Mouse (Mus musculus) kidney, embryonic 15.5 days (tissue): Measurements from ENCODE around the gene 6820408C15Rik. TPM values are rescaled to one million over a fixed set of nuclear protein-coding genes. Genes with fewer than 3 reads are reported as not detected.

ENCODE experiments used
- ATAC-seq: fragments of 200-750 bp; cut with Nextera tagmentation; replicated peaks from 2 replicates; pipeline ENCODE4 v1.8.0; 2017; ENCODE audit warnings: moderate TSS enrichment; ENCODE audit not compliant: low FRiP score
- H3K27ac ChIP-seq: fragments of 300-500 bp; sonication (generic); 2 replicates; pipeline ENCODE4 v1.5.1; 2015; ENCODE audit warnings: mild to moderate bottlenecking, inconsistent platforms
- H3K27me3 ChIP-seq: fragments of 300-500 bp; sonication (generic); 2 replicates; pipeline ENCODE4 v1.6.1; 2015; ENCODE audit warnings: inconsistent platforms
- H3K36me3 ChIP-seq: fragments of 300-500 bp; sonication (generic); 2 replicates; pipeline ENCODE4 v1.6.1; 2015; ENCODE audit warnings: inconsistent platforms
- H3K4me1 ChIP-seq: fragments of 300-500 bp; sonication (generic); 2 replicates; pipeline ENCODE4 v1.6.1; 2015; ENCODE audit warnings: inconsistent platforms
- H3K4me2 ChIP-seq: fragments of 300-500 bp; sonication (generic); 2 replicates; pipeline ENCODE4 v1.6.1; 2015; ENCODE audit warnings: moderate library complexity, mild to moderate bottlenecking, inconsistent platforms
- H3K4me3 ChIP-seq: fragments of 300-500 bp; sonication (generic); replicated peaks from 2 replicates; pipeline ENCODE4 v1.5.1; 2015; ENCODE audit warnings: mild to moderate bottlenecking, inconsistent platforms
- H3K9ac ChIP-seq: fragments of 300-500 bp; sonication (generic); 2 replicates; pipeline ENCODE4 v1.6.1; 2015; ENCODE audit warnings: mild to moderate bottlenecking, inconsistent platforms
- H3K9me3 ChIP-seq: fragments of 300-500 bp; sonication (generic); replicated peaks from 2 replicates; pipeline ENCODE4 v1.6.1; 2016; ENCODE audit warnings: inconsistent platforms
- WGBS: fragments of 180-500 bp; shearing (Covaris S2); methylation state at CpG from one replicate; pipeline ENCODE4 v1.1.7; 2015; ENCODE audit warnings: mixed read lengths; 5-methylcytosine and 5-hydroxymethylcytosine counted together
- polyA plus RNA-seq: library from polyadenylated mRNA; unstranded; fragments of >200 nt; fragmentation: Nextera tagmentation; extraction: Ambion mirVana; gene quantifications from 2 replicates; pipeline ENCODE4 v1.2.1, GENCODE M21; 2015

The 6820408C15Rik gene
- polyA plus RNA-seq, 1 experiment from 2014 or later = 0.56 TPM

GRCm38 (mm10) chr2:152439833-152440232 is 24.4 kb downstream of the 6820408C15Rik start:
- H3K27ac ChIP-seq = no peak overlapping the region
- WGBS = 80% methylated on average over 2 of the region's 2 CpGs
- no peak overlapping the region for H3K4me2 ChIP-seq

GRCm38 (mm10) chr2:152442322-152442721 is 26.9 kb downstream of the 6820408C15Rik start:
- ATAC-seq = peak; percentile 47; the same call in 1 of the 2 replicates
- peak overlapping the region; percentile 42 for H3K27ac ChIP-seq
- no peak overlapping the region for H3K9ac ChIP-seq
- no peaks in the 10 kb centered on the region for H3K36me3 ChIP-seq
- H3K4me2 ChIP-seq = no peak overlapping the region
- WGBS = 37% methylated on average over 4 of the region's 4 CpGs
- H3K4me3 ChIP-seq = no peak overlapping the region
- H3K4me1 ChIP-seq = peaks cover 29% of the 10 kb centered on the region
- peaks cover 9% of the 10 kb centered on the region; the same call in 1 of the 2 replicates for H3K27me3 ChIP-seq
- no peaks in the 10 kb centered on the region for H3K9me3 ChIP-seq

More at GRCm38 (mm10) chr2:152439833-152440232, 24.4 kb downstream of the 6820408C15Rik start:
- Histone ChIP-seq H3K36me3 (no peaks in the 10 kb centered on the region), H3K4me1 (peaks cover 33% of the 10 kb centered on the region), H3K27me3 (peaks cover 7% of the 10 kb centered on the region; the same call in 1 of the 2 replicates), H3K9ac (no peak overlapping the region), H3K9me3 (no peaks in the 10 kb centered on the region), H3K4me3 (no peak overlapping the region)
- ATAC-seq = no peak

GRCm38 (mm10) chr2:152443281-152443680 is 27.9 kb downstream of the 6820408C15Rik start:
- Histone ChIP-seq H3K4me1 (peaks cover 34% of the 10 kb centered on the region), H3K9ac (no peak overlapping the region), H3K27me3 (peaks cover 7% of the 10 kb centered on the region; the same call in 1 of the 2 replicates), H3K36me3 (no peaks in the 10 kb centered on the region), H3K9me3 (no peaks in the 10 kb centered on the region), H3K4me3 (no peak overlapping the region), H3K27ac (peak overlapping the region; percentile 42; the same call in 1 of the 2 replicates), H3K4me2 (no peak overlapping the region)
- ATAC-seq = no peak
- WGBS = 88% methylated on average over 8 of the region's 8 CpGs

DNA sequence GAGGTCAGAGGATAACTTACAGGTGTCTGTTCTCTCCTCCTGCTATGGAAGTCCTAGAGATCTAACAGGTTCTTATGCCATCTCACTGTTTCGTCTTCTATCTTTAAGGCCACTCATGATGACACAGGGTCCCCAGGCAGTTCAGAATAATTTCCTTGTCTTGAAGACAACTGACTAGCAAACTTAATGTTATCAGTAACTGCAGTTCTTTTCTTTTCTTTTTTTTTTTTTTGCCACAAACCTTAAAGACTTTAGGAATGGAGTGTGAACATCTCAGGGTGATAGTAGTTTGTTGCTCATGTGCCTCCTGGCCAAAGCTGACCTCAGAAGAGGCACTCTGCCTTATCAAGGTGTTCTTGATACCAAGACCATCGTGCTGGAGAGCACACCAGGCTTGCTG is 31.3 kb downstream of the 6820408C15Rik start:
- 73% methylated on average over 2 of the region's 2 CpGs for whole genome bisulfite sequencing
- H3K36me3 ChIP-seq = no peaks in the 10 kb centered on the region
- H3K4me2 ChIP-seq = no peak overlapping the region
- H3K4me1 ChIP-seq = peaks cover 49% of the 10 kb centered on the region
- ATAC-seq = no peak
- no peaks in the 10 kb centered on the region for H3K9me3 ChIP-seq
- no peak overlapping the region for H3K4me3 ChIP-seq
- H3K27me3 ChIP-seq = 0 out of 2 replicates have a peak, but pooled peaks cover 6% of the 10 kb centered on the region
- no peak overlapping the region for H3K9ac ChIP-seq
- H3K27ac ChIP-seq = no peak overlapping the region

GRCm38 (mm10) chr2:152447461-152447860 is 32.1 kb downstream of the 6820408C15Rik start:
- no peak overlapping the region for H3K4me3 ChIP-seq
- peak overlapping the region; percentile 43 for H3K27ac ChIP-seq
- peaks cover 42% of the 10 kb centered on the region for H3K4me1 ChIP-seq
- ATAC-seq = 0 out of 2 replicates have a peak, but pooled peaks have one; percentile 19
- no peak overlapping the region for H3K9ac ChIP-seq
- H3K27me3 ChIP-seq = 0 out of 2 replicates have a peak, but pooled peaks cover 6% of the 10 kb centered on the region
- no peaks in the 10 kb centered on the region for H3K36me3 ChIP-seq
- 20% methylated on average over 5 of the region's 5 CpGs for WGBS
- H3K9me3 ChIP-seq = no peaks in the 10 kb centered on the region
- H3K4me2 ChIP-seq = no peak overlapping the region

- H3K4me2 ChIP-seq = no peak overlapping the region
- no peak overlapping the region for H3K9ac ChIP-seq
- H3K27ac ChIP-seq = no peak overlapping the region
- H3K9me3 ChIP-seq = no peaks in the 10 kb centered on the region
- peaks cover 30% of the 10 kb centered on the region for H3K4me1 ChIP-seq
- no peaks in the 10 kb centered on the region for H3K27me3 ChIP-seq
- WGBS = 7% methylated on average over 5 of the region's 5 CpGs
- H3K4me3 ChIP-seq = no peak overlapping the region
- ATAC-seq = no peak
- H3K36me3 ChIP-seq = no peaks in the 10 kb centered on the region
Observed at GRCm38 (mm10) chr2:152450241-152450640, 34.9 kb downstream of the 6820408C15Rik start.

DNA sequence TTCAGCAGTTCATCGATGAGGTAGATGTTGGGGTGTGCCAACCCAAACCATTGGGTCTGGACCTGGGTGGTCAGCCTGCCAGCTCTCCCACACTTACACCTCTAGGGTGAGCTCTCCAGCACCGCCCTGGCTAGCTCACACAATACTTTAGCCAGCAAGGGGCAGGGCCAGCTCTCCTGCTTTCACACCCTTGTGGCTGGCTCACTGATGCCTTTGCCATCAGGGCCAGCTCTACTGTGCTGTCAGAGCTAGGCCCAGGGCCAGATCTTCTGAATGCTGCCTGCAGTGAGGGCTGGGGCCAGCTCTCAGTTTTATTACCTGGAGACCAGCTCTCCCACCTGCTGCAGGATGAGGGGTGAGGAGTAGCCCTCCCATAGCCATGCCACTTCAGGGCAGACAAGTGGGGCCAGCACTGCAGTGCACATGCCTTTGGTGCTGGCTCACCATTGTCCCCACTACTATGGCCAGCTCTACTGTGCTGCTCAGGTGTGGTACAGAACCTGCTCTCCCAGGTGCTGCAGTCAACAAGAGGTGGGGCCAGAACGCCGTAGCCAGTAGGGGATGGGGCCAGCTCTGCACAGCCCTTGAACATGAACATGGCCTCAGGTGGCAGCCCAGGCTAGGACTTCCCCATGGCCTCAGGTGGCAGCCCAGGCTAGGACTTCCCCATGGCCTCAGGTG is 36.9 kb downstream of the 6820408C15Rik start:
- Histone ChIP-seq H3K4me3 (no peak overlapping the region), H3K4me1 (peaks cover 25% of the 10 kb centered on the region), H3K4me2 (no peak overlapping the region), H3K9me3 (no peaks in the 10 kb centered on the region), H3K9ac (no peak overlapping the region), H3K27me3 (no peaks in the 10 kb centered on the region), H3K27ac (no peak overlapping the region), H3K36me3 (no peaks in the 10 kb centered on the region)
- 0 out of 2 replicates have a peak, but pooled peaks have one; percentile 22 for ATAC-seq
- WGBS = 76% methylated on average over 4 of the region's 4 CpGs

DNA sequence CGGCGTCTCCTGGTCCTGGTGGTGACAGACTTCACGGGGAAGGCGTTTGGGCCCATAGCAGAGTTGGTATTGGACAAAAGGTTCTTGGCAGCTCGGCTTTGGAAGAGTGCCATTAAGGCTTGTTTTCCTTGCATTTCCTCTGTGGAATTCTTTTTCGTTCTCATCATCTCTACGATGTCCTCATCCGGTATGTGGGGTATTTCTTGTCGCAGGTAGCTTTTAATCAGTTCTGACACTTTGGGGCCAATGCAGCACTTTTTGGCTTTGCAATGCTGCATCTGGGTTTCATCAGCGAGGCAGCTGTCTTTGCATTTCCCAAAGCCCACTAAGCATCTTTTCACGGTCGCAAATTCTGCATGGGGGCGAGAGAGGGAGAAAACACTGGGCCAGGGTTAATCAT is 43.9 kb downstream of the 6820408C15Rik start:
- H3K27me3 ChIP-seq = no peaks in the 10 kb centered on the region
- no peak overlapping the region for H3K27ac ChIP-seq
- 52% methylated on average over 13 of the region's 13 CpGs for WGBS
- H3K9ac ChIP-seq = no peak overlapping the region
- ATAC-seq = no peak
- no peaks in the 10 kb centered on the region for H3K36me3 ChIP-seq
- H3K4me1 ChIP-seq = no peaks in the 10 kb centered on the region; the same call in 1 of the 2 replicates
- H3K9me3 ChIP-seq = no peaks in the 10 kb centered on the region
- no peak overlapping the region for H3K4me2 ChIP-seq
- no peak overlapping the region for H3K4me3 ChIP-seq

DNA sequence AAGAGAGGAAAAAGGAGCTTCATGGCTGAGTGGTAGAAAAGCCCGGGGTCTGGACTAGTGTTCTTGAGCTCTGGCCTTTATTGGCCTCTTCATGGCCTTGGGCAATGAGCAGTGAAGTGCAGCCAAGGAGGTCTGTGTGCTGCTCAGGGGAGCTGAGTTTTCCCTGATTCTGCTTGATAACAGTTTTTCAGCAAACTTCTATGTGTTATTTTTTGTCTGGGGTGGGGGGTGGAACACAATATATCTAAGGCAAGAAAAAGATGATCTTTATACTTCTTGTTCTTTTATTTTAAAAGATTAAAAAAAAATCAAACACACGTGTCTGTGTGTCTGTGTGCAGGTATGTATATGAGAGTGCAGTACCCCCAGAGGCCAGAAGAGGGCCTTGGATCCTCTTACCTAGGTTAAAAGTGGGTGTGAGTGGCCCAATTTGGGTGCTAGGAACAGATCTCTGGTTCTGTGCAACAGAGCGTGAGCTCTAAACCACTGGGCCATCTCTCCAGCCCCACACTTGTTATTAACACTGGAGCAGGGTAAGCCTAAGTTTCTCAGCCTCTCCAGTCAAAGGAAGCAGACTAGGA is 49.3 kb downstream of the 6820408C15Rik start, which contains the start of gene Defb23:
Gene Defb23 (minus strand): TSS at position 51 of the 581 bp plus-strand sequence.
- WGBS = 79% methylated on average over 3 of the region's 3 CpGs
- no peak within 1 kb of the TSS for H3K9ac ChIP-seq

GRCm38 (mm10) chr2:152470973-152471372 is 55.6 kb downstream of the 6820408C15Rik start:
- Histone ChIP-seq H3K4me3 (no peak overlapping the region), H3K4me1 (no peaks in the 10 kb centered on the region), H3K27me3 (no peaks in the 10 kb centered on the region; the same call in 1 of the 2 replicates), H3K27ac (no peak overlapping the region), H3K9me3 (no peaks in the 10 kb centered on the region), H3K9ac (no peak overlapping the region), H3K4me2 (no peak overlapping the region), H3K36me3 (no peaks in the 10 kb centered on the region)
- ATAC-seq = no peak
- WGBS = 26% methylated on average over 7 of the region's 7 CpGs

More for the DNA sequence above, 49.3 kb downstream of the 6820408C15Rik start, which contains the start of gene Defb23:
- H3K27me3 ChIP-seq = no peaks in the 10 kb centered on the region
- ATAC-seq = no peak
- no peak within 1 kb of the TSS for H3K4me2 ChIP-seq
- no peaks in the 10 kb centered on the region for H3K36me3 ChIP-seq
- H3K4me1 ChIP-seq = no peaks in the 10 kb centered on the region
- H3K4me3 ChIP-seq = no peak within 1 kb of the TSS
- no peak within 1 kb of the TSS for H3K27ac ChIP-seq
- no peaks in the 10 kb centered on the region for H3K9me3 ChIP-seq

DNA sequence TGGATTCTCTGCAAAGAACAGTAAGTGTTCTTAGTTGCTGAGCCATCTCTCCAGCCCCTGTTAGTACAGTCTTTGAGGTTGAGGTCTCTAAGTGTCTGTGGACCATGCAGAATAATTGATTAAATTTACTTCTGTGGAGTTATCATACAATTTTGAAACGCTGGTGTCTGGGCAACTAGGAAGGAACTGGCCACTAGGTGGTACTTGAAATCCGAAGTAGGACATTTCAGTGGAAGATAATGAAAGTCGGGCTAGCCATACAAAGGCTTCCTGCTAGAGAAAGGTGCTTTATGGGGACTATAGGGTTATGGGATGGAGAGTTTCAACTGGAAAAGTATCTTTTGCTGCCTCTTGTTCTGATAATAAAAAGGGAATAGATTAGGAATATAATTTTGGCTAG is 57.0 kb downstream of the 6820408C15Rik start:
- H3K4me2 ChIP-seq = no peak overlapping the region
- ATAC-seq = no peak
- H3K27ac ChIP-seq = no peak overlapping the region
- H3K9ac ChIP-seq = no peak overlapping the region
- no peaks in the 10 kb centered on the region; the same call in 1 of the 2 replicates for H3K27me3 ChIP-seq
- no peak overlapping the region for H3K4me3 ChIP-seq
- WGBS = 32% methylated on average over 3 of the region's 3 CpGs
- no peaks in the 10 kb centered on the region for H3K36me3 ChIP-seq
- no peaks in the 10 kb centered on the region for H3K4me1 ChIP-seq
- no peaks in the 10 kb centered on the region for H3K9me3 ChIP-seq

DNA sequence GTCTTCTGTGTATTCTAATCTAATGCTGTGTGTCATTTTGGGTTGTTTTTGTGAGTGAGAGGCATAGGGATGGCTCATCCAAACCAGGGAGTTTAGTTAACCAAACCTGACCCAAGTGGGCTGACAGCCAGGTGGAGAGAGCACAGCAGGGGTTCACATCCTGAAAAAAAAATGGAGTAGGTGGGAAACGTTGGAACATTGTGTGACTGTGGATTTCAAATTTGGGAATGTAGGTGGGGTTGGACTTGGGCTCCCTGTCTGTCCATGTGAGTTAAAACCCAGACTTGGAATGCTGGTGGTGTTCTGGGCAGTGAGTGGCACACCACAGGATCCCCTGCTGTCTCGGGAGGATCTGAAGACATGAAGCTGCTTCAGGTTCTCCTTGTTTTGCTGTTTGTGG is 61.4 kb downstream of the 6820408C15Rik start, which contains the start of gene Defb20:
Gene Defb20 (plus strand): TSS at position 301 of the 400 bp plus-strand sequence.
- Histone ChIP-seq H3K27ac (no peak within 1 kb of the TSS), H3K9ac (no peak within 1 kb of the TSS), H3K36me3 (no peaks in the 10 kb centered on the region), H3K27me3 (no peaks in the 10 kb centered on the region), H3K4me1 (no peaks in the 10 kb centered on the region), H3K9me3 (no peaks in the 10 kb centered on the region), H3K4me2 (no peak within 1 kb of the TSS), H3K4me3 (no peak within 1 kb of the TSS)
- 57% methylated on average over 2 of the region's 2 CpGs for WGBS
- ATAC-seq = no peak
